ENCODE assay signal across 9 mouse cellular contexts in the genomic region with DNA sequence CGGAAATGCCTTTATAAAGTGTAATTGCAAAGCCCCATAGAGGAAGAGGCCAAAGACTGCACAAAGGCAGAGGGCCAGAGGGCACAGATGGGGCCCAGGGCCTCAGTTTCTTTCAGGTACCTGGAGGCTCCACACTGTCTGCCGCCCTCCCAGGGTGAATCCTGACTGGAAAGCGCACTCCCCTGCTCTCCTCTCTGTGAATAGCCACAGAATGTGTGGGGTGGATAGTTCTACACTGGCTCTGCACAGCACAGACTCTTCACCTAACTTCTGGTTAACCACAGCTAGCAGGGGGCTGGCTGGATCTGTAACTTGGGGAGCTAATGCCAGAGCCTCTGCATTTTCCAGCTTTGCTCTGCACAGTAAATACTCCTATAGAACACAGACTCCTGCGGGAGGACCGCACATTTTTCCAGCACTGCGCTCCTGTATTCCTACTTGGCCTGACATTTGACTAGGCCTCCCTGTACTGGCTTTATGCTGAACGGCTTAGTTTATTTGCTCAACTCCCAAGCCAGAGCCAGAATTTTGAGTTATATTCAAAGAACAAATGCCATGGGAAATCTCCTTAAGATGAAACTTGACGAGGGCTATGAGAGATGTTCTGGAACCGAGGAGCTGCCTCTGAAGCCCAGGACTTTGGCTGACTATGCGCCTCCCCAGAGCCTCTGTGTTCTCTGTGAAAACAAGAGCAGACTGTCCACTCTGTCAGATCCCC. TPM values are rescaled to one million over a fixed set of nuclear protein-coding genes. Genes with fewer than 3 reads are reported as not detected.
DNase-seq lines count a peak whose midpoint lies in the region; ATAC-seq and TF ChIP-seq lines count a peak whose summit lies in the region.
"Had no signal": no experiment of that assay in that cellular context is flagged by ENCODE, and none has a peak within 500 bp of the region (broad histone marks: within the 10 kb centered on the region; RNA-seq: fewer than 3 reads in every experiment).

No protein-coding gene starts in this region.

- H3K27ac ChIP-seq in midbrain, embryonic 10.5 days (replicated peaks) = peak overlapping the region; percentile 83
- H3K27ac ChIP-seq in midbrain, postnatal 0 days (ENCODE audit: low read depth, low read length) = no peak overlapping the region
- peak overlapping the region; percentile 95 for H3K27ac ChIP-seq in limb, embryonic 12.5 days
- H3K27ac ChIP-seq in stomach, postnatal 0 days (replicated peaks) = peak overlapping the region; percentile 95
- H3K27ac ChIP-seq: macrophage had no signal

- peaks cover 60% of the 10 kb centered on the region for H3K4me1 ChIP-seq in midbrain, embryonic 10.5 days
- no peaks in the 10 kb centered on the region for H3K4me1 ChIP-seq in midbrain, postnatal 0 days (ENCODE audit: insufficient read depth, low read length)
- peaks cover 37% of the 10 kb centered on the region for H3K4me1 ChIP-seq in limb, embryonic 12.5 days (replicated peaks)
- 0 out of 2 replicates have a peak, but pooled peaks cover 2% of the 10 kb centered on the region for H3K4me1 ChIP-seq in stomach, postnatal 0 days (replicated peaks; ENCODE audit: control insufficient read depth, insufficient read depth)

- ATAC-seq in midbrain, postnatal 0 days (ENCODE audit: low FRiP score) = no peak
- peak; percentile 77 for ATAC-seq in limb, embryonic 12.5 days (ENCODE audit: insufficient number of reproducible peaks, insufficient read depth, low FRiP score, low TSS enrichment, low read depth)
- ATAC-seq in stomach, postnatal 0 days (ENCODE audit: low FRiP score, low TSS enrichment) = peak; percentile 35; the same call in 1 of the 2 replicates

- WGBS in midbrain, embryonic 10.5 days = 42% methylated on average over 10 of the region's 10 CpGs
- WGBS in midbrain, postnatal 0 days = 56% methylated on average over 10 of the region's 10 CpGs
- 33% methylated on average over 10 of the region's 10 CpGs for WGBS in limb, embryonic 12.5 days
- WGBS in stomach, postnatal 0 days = 39% methylated on average over 10 of the region's 10 CpGs

- H3K4me2 ChIP-seq in midbrain, postnatal 0 days (ENCODE audit: low read depth, low read length, poor library complexity, severe bottlenecking) = no peak overlapping the region
- no peak overlapping the region for H3K4me2 ChIP-seq in limb, embryonic 12.5 days
- H3K4me2 ChIP-seq in stomach, postnatal 0 days (replicated peaks; ENCODE audit: low read depth) = no peak overlapping the region

- TF ChIP-seq EP300 in stomach, postnatal 0 days (optimal IDR thresholded peaks at IDR 0.05) = peak; percentile 13

- no peak for TF ChIP-seq CTCF in midbrain, postnatal 0 days (IDR thresholded peaks at IDR 0.05)
- no peak for TF ChIP-seq CTCF in stomach, postnatal 0 days (IDR thresholded peaks at IDR 0.05; ENCODE audit: low read depth)

- no peak for DNase-seq in midbrain, embryonic 10.5 days (ENCODE audit: low spot score)
- DNase-seq in midbrain, postnatal 0 days (ENCODE audit: low spot score) = no peak
- peak; percentile 42 to 49 for DNase-seq in heart, adult 18-20 months
- no peak for DNase-seq in stomach, postnatal 0 days (ENCODE audit: low spot score)
- no peak for DNase-seq in urinary bladder, adult 18-20 months (ENCODE audit: low spot score in 2 of 2)
- DNase-seq in c-Kit-positive CD71-positive TER-119-positive erythroid progenitor cells, embryonic 14.5 days (ENCODE audit: low spot score) = no peak
- no peak for DNase-seq in testis, postnatal 10 days (ENCODE audit: low spot score)

- H3K9me3 ChIP-seq in midbrain, embryonic 10.5 days (replicated peaks) = no peaks in the 10 kb centered on the region
- H3K9me3 ChIP-seq in midbrain, postnatal 0 days (ENCODE audit: low read length) = no peaks in the 10 kb centered on the region
- H3K9me3 ChIP-seq in limb, embryonic 12.5 days = no peaks in the 10 kb centered on the region
- H3K9me3 ChIP-seq in stomach, postnatal 0 days (ENCODE audit: control insufficient read depth, low read length) = no peaks in the 10 kb centered on the region

- no peak overlapping the region for H3K9ac ChIP-seq in midbrain, postnatal 0 days (replicated peaks; ENCODE audit: low read length, poor library complexity, severe bottlenecking)
- no peak overlapping the region; the same call in 1 of the 2 replicates for H3K9ac ChIP-seq in limb, embryonic 12.5 days (replicated peaks)
- H3K9ac ChIP-seq in stomach, postnatal 0 days (ENCODE audit: low read length) = 0 out of 2 replicates have a peak overlapping the region, but pooled peaks have one; percentile 41

- H3K4me3 ChIP-seq in midbrain, embryonic 10.5 days = no peak overlapping the region
- H3K4me3 ChIP-seq in midbrain, postnatal 0 days (ENCODE audit: low read depth, low read length) = no peak overlapping the region
- no peak overlapping the region for H3K4me3 ChIP-seq in limb, embryonic 12.5 days (replicated peaks)
- H3K4me3 ChIP-seq in stomach, postnatal 0 days (ENCODE audit: low read depth, low read length) = no peak overlapping the region

- H3K36me3 ChIP-seq in midbrain, embryonic 10.5 days = no peaks in the 10 kb centered on the region
- H3K36me3 ChIP-seq in midbrain, postnatal 0 days (ENCODE audit: insufficient read depth, low read length) = no peaks in the 10 kb centered on the region
- no peaks in the 10 kb centered on the region for H3K36me3 ChIP-seq in limb, embryonic 12.5 days
- no peaks in the 10 kb centered on the region for H3K36me3 ChIP-seq in stomach, postnatal 0 days (ENCODE audit: control insufficient read depth, insufficient read depth, low read length)

- H3K27me3 ChIP-seq in midbrain, embryonic 10.5 days (ENCODE audit: low read depth, poor library complexity, severe bottlenecking) = peaks cover 16% of the 10 kb centered on the region
- H3K27me3 ChIP-seq in midbrain, postnatal 0 days (ENCODE audit: insufficient read depth, low read length) = no peaks in the 10 kb centered on the region
- no peaks in the 10 kb centered on the region for H3K27me3 ChIP-seq in limb, embryonic 12.5 days
- no peaks in the 10 kb centered on the region for H3K27me3 ChIP-seq in stomach, postnatal 0 days (ENCODE audit: control insufficient read depth, insufficient read depth, low read length)

RNA-seq across cellular contexts. Expression of gene Ddc, which starts 18.8 kb away (rescaled TPM):
- 13.6 and 15.8 TPM in 2 replicates for polyA plus RNA-seq in midbrain, embryonic 10.5 days (2016; fragmentation: Nextera tagmentation; extraction: Ambion mirVana)
- 27.4 and 35.0 TPM in 2 replicates for total RNA-seq in midbrain, postnatal 0 days (2014; rRNA removed)
- 23.0 and 23.4 TPM in 2 replicates for polyA plus RNA-seq in midbrain, postnatal 0 days (2015; fragmentation: Nextera tagmentation; extraction: Ambion mirVana)
- total RNA-seq in heart, adult 18-20 months (2021) = 1 to 10 TPM; 1.3 to 1.9 TPM
- polyA plus RNA-seq in limb, embryonic 12.5 days (2016; fragmentation: Nextera tagmentation; extraction: Ambion mirVana) = 11.9 and 13.0 TPM in 2 replicates
- polyA plus RNA-seq in stomach, postnatal 0 days (2015; fragmentation: Nextera tagmentation; extraction: Ambion mirVana) = 24.0 and 24.1 TPM in 2 replicates
- polyA plus RNA-seq: macrophage had no signal

Comparison
In these comparisons a context has a peak if more than half of its experiments do, and no peak if none do; other contexts are left out.
1. DNase-seq: peak in heart, adult 18-20 months (2 of 2); none in midbrain, embryonic 10.5 days (single experiment), midbrain, postnatal 0 days (single experiment), stomach, postnatal 0 days (single experiment), urinary bladder, adult 18-20 months (0 of 2), c-Kit-positive CD71-positive TER-119-positive erythroid progenitor cells, embryonic 14.5 days (single experiment) and testis, postnatal 10 days (single experiment).